Mouse (Mus musculus): ENCODE data around the gene Grk5. TPM values are rescaled to one million over a fixed set of nuclear protein-coding genes. Genes with fewer than 3 reads are reported as not detected.

Grk5 gene
- total RNA-seq, 1 experiment from 2014 or later, result 4.8 TPM

- no peak for ATAC-seq (replicated peaks in 1 of 2; ENCODE audit: insufficient read depth in 1 of 2, low FRiP score in 2 of 2, low TSS enrichment in 1 of 2, low read depth in 1 of 2, poor library complexity in 2 of 2, severe bottlenecking in 2 of 2)
Measured at GRCm38 (mm10) chr19:61009266-61009665, 119.7 kb downstream of the Grk5 start.

GRCm38 (mm10) chr19:61017477-61018266 is 128.1 kb downstream of the Grk5 start:
- no peak; a peak in 1 of 4 replicates for ATAC-seq (replicated peaks in 1 of 2; ENCODE audit: insufficient read depth in 1 of 2, low FRiP score in 2 of 2, low TSS enrichment in 1 of 2, low read depth in 1 of 2, poor library complexity in 2 of 2, severe bottlenecking in 2 of 2)

- ATAC-seq (replicated peaks in 1 of 2; ENCODE audit: insufficient read depth in 1 of 2, low FRiP score in 2 of 2, low TSS enrichment in 1 of 2, low read depth in 1 of 2, poor library complexity in 2 of 2, severe bottlenecking in 2 of 2), result no peak
Measured at GRCm38 (mm10) chr19:61021502-61021901, 132.0 kb downstream of the Grk5 start.

GRCm38 (mm10) chr19:61021939-61022566 is 132.5 kb downstream of the Grk5 start:
- 0 out of 4 replicates have a peak, but pooled peaks of 1 of the 2 experiments have one; percentile 21 for ATAC-seq (replicated peaks in 1 of 2; ENCODE audit: insufficient read depth in 1 of 2, low FRiP score in 2 of 2, low TSS enrichment in 1 of 2, low read depth in 1 of 2, poor library complexity in 2 of 2, severe bottlenecking in 2 of 2)

GRCm38 (mm10) chr19:61031570-61031969 is 142.0 kb downstream of the Grk5 start:
- ATAC-seq (replicated peaks in 1 of 2; ENCODE audit: insufficient read depth in 1 of 2, low FRiP score in 2 of 2, low TSS enrichment in 1 of 2, low read depth in 1 of 2, poor library complexity in 2 of 2, severe bottlenecking in 2 of 2), result no peak

- ATAC-seq (replicated peaks in 1 of 2; ENCODE audit: insufficient read depth in 1 of 2, low FRiP score in 2 of 2, low TSS enrichment in 1 of 2, low read depth in 1 of 2, poor library complexity in 2 of 2, severe bottlenecking in 2 of 2), result no peak
Measured at GRCm38 (mm10) chr19:61039151-61039550, 149.6 kb downstream of the Grk5 start.

- no peak for ATAC-seq (replicated peaks in 1 of 2; ENCODE audit: insufficient read depth in 1 of 2, low FRiP score in 2 of 2, low TSS enrichment in 1 of 2, low read depth in 1 of 2, poor library complexity in 2 of 2, severe bottlenecking in 2 of 2)
Measured at GRCm38 (mm10) chr19:61048646-61049045, 159.1 kb downstream of the Grk5 start.

GRCm38 (mm10) chr19:61049413-61049812 is 159.9 kb downstream of the Grk5 start:
- no peak for ATAC-seq (replicated peaks in 1 of 2; ENCODE audit: insufficient read depth in 1 of 2, low FRiP score in 2 of 2, low TSS enrichment in 1 of 2, low read depth in 1 of 2, poor library complexity in 2 of 2, severe bottlenecking in 2 of 2)

GRCm38 (mm10) chr19:61051151-61051550 is 161.6 kb downstream of the Grk5 start:
- ATAC-seq (replicated peaks in 1 of 2; ENCODE audit: insufficient read depth in 1 of 2, low FRiP score in 2 of 2, low TSS enrichment in 1 of 2, low read depth in 1 of 2, poor library complexity in 2 of 2, severe bottlenecking in 2 of 2), result no peak

- ATAC-seq (replicated peaks in 1 of 2; ENCODE audit: insufficient read depth in 1 of 2, low FRiP score in 2 of 2, low TSS enrichment in 1 of 2, low read depth in 1 of 2, poor library complexity in 2 of 2, severe bottlenecking in 2 of 2), result no peak; a peak in 1 of 4 replicates
Measured at GRCm38 (mm10) chr19:61052008-61052407, 162.5 kb downstream of the Grk5 start.

GRCm38 (mm10) chr19:61052786-61053185 is 163.2 kb downstream of the Grk5 start:
- no peak; a peak in 1 of 4 replicates for ATAC-seq (replicated peaks in 1 of 2; ENCODE audit: insufficient read depth in 1 of 2, low FRiP score in 2 of 2, low TSS enrichment in 1 of 2, low read depth in 1 of 2, poor library complexity in 2 of 2, severe bottlenecking in 2 of 2)

- ATAC-seq (replicated peaks in 1 of 2; ENCODE audit: insufficient read depth in 1 of 2, low FRiP score in 2 of 2, low TSS enrichment in 1 of 2, low read depth in 1 of 2, poor library complexity in 2 of 2, severe bottlenecking in 2 of 2), result no peak
Measured at GRCm38 (mm10) chr19:61056783-61057410, 167.3 kb downstream of the Grk5 start.

- ATAC-seq (replicated peaks in 1 of 2; ENCODE audit: insufficient read depth in 1 of 2, low FRiP score in 2 of 2, low TSS enrichment in 1 of 2, low read depth in 1 of 2, poor library complexity in 2 of 2, severe bottlenecking in 2 of 2), result no peak
Measured at GRCm38 (mm10) chr19:61057581-61057980, 168.0 kb downstream of the Grk5 start.

- no peak for ATAC-seq (replicated peaks in 1 of 2; ENCODE audit: insufficient read depth in 1 of 2, low FRiP score in 2 of 2, low TSS enrichment in 1 of 2, low read depth in 1 of 2, poor library complexity in 2 of 2, severe bottlenecking in 2 of 2)
Measured at GRCm38 (mm10) chr19:61064386-61064785, 174.8 kb downstream of the Grk5 start.

- ATAC-seq (replicated peaks in 1 of 2; ENCODE audit: insufficient read depth in 1 of 2, low FRiP score in 2 of 2, low TSS enrichment in 1 of 2, low read depth in 1 of 2, poor library complexity in 2 of 2, severe bottlenecking in 2 of 2), result no peak
Measured at GRCm38 (mm10) chr19:61065011-61065410, 175.5 kb downstream of the Grk5 start.

GRCm38 (mm10) chr19:61078622-61079021 is 189.1 kb downstream of the Grk5 start:
- no peak for ATAC-seq (replicated peaks in 1 of 2; ENCODE audit: insufficient read depth in 1 of 2, low FRiP score in 2 of 2, low TSS enrichment in 1 of 2, low read depth in 1 of 2, poor library complexity in 2 of 2, severe bottlenecking in 2 of 2)

GRCm38 (mm10) chr19:61080251-61080749 is 190.8 kb downstream of the Grk5 start:
- no peak; a peak in 1 of 4 replicates for ATAC-seq (replicated peaks in 1 of 2; ENCODE audit: insufficient read depth in 1 of 2, low FRiP score in 2 of 2, low TSS enrichment in 1 of 2, low read depth in 1 of 2, poor library complexity in 2 of 2, severe bottlenecking in 2 of 2)

GRCm38 (mm10) chr19:61083006-61083405 is 193.5 kb downstream of the Grk5 start:
- ATAC-seq (replicated peaks in 1 of 2; ENCODE audit: insufficient read depth in 1 of 2, low FRiP score in 2 of 2, low TSS enrichment in 1 of 2, low read depth in 1 of 2, poor library complexity in 2 of 2, severe bottlenecking in 2 of 2), result no peak

Data from hematopoietic stem cell, adult 5-6 weeks (primary cell).